Mouse (Mus musculus): ENCODE results near the gene Hfe. TPM values are rescaled to one million over a fixed set of nuclear protein-coding genes. Genes with fewer than 3 reads are reported as not detected.
"Not testable (repeated sequence)": the region's sequence is repeated elsewhere in the genome, so short reads cannot be mapped to it uniquely, and the experiment has no call there.

The Hfe gene
- total RNA-seq, 4 experiments from 2014 or later, result 58.1 to 66.0 (median 61.5) TPM

DNA sequence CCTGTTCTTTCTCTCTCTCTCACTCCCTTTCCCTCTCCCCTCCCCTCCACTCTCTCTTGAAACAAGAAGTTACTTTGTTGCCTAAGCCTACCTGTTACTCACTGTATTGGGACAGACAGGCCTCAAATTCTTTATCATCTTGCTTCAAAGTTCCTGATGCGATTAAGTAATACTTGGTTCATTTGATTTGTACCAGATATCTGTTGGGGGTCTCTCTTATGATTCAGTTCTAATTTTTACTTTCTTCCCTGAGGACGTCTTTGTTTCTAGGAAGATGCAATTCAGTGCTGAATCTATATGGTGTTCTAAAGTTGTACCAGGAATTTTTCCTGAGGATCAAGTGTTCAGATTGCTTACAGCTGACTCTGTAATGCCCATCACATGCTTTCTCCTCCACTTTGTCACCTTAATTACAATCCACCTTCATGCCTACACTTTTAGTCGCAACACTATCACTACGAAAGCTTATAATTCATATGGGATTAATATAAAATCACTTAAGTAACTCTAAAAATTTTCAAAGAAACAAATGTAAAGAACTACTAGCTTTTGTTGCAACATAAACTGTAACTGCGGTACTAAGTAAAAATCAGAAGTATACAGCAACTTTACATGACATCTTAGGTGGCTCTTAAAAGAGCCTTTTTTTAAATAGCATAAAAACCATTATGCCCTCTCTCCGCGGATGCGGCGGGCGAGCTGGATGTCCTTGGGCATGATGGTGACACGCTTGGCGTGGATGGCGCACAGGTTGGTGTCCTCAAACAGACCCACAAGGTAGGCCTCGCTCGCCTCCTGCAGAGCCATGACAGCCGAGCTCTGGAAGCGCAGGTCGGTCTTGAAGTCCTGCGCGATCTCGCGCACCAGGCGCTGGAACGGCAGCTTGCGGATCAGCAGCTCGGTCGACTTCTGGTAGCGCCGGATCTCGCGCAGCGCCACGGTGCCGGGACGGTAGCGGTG lies 34.0 kb upstream of the Hfe start:
- DNase-seq (ENCODE audit: low spot score), result no peak

DNA sequence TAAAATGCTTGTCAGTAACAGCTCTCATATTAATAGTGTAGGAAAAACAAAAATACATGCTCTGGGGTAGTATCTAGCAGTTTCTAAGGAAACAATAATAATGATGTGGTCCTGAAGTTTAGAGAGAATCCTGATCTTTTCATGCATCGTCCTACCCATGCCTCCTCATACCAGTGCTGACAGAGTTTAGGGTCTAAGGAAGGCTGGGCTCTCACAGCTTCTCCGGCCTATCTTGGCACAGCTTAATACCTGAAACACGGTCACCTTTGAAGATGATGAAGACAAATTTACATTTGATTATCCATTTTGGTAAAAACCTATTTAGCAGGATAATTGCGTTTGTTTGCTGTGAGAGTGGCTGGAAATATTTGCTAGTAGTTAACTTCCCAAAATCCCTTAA lies 33.3 kb upstream of the Hfe start:
- no peak for DNase-seq (ENCODE audit: low spot score)

DNA sequence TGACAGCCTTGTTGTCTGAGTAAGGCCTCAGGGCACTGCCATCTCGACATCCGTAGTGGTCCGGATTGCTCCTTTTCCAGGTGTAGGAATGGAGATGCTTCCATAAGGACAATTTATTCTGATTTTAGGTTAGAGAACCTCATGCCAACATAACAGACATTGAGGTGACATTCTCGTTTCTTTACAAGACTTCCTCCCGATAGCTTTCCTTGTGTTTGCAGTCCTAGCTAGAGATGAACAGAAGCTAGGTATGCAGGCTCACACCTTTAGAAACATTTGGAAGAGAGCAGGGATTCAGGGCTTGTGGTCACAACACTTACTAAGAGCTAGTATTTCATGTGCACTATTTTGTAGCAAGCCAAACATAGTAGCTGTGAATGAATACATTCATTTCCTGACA lies 32.6 kb upstream of the Hfe start:
- no peak for DNase-seq (ENCODE audit: low spot score)

DNA sequence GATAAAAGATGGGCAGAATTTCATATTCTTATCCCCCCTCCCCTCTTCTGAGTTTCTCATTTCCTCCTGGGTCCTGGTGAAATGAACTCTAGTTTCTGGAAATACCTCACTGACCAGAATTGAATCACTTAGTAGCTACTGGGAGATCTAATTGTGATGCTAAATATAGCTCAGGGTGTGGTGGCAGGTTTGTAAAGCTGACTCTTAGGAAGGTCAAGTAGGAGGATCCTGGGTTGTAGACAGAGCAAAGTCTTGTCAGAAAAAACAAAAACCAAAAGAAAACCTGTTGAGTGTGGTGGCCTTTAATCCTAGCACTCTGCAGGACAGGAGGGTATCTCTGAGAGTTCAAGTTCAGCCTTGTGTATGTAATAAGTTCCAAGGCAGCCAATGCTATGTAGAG lies 31.4 kb upstream of the Hfe start:
- no peak for DNase-seq (ENCODE audit: low spot score)

DNA sequence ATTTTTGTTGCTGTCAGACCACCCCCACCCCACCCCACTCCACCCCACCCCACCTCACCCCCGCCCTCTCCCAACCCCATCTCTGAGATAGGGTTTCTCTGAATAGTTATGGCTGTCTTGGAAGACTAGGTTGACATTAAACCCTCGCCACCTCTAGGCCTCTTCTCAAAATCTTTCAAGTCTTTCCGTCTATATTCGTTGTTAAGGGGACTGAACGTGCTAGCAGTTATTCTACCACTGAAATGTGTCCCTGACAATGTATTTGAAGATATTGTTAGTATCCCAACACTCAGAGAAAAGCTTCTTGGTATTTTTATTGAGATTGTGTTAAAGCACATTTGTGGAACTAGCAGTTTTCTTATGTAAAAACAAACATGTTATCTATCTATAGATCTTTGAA lies 30.3 kb upstream of the Hfe start:
- DNase-seq (ENCODE audit: low spot score), result no peak

DNA sequence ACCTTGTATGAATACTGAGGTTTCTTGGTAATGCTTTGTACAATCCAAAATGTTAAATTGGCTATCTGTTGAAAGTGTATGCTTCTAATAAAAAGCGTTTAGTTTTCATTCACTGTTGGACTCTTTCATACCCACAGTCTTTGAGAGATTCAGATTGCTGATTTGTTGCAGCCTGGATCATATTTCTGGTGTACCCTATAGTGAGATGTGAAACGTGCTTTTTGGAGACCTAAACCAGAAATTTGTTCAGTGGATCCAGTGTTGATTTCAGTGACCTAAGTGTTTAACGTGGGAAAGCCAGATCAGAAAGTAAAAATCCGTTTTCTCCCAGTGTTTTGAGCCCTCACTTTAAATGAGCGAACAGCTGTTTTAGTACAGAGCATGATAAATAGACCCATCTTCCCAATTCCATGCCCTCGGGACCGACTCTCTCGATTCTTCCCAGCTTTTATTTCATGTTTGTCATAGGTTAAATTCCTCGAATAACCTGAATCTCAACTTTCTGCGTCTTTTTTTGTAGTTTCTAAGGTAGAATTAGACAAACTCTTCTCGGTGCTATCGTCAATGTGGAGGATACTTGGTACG lies 29.7 kb upstream of the Hfe start:
- no peak for DNase-seq (ENCODE audit: low spot score)

DNA sequence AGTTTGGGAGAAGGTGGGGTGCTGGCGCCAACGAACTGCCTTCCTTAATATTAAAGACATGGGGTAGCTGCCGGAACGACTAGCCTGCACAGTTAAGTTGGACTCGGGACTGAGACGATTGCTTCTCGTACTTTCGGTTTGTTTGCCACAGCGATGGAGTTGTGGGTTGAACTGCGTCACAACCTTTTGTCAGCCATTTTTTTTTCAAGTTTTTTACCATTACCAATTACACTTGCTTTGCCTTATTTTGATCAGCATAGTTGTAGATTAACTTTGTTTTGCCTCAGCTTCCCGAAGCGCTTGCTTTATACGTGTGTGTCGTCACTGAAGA lies 29.2 kb upstream of the Hfe start:
- no peak for DNase-seq (ENCODE audit: low spot score)

DNA sequence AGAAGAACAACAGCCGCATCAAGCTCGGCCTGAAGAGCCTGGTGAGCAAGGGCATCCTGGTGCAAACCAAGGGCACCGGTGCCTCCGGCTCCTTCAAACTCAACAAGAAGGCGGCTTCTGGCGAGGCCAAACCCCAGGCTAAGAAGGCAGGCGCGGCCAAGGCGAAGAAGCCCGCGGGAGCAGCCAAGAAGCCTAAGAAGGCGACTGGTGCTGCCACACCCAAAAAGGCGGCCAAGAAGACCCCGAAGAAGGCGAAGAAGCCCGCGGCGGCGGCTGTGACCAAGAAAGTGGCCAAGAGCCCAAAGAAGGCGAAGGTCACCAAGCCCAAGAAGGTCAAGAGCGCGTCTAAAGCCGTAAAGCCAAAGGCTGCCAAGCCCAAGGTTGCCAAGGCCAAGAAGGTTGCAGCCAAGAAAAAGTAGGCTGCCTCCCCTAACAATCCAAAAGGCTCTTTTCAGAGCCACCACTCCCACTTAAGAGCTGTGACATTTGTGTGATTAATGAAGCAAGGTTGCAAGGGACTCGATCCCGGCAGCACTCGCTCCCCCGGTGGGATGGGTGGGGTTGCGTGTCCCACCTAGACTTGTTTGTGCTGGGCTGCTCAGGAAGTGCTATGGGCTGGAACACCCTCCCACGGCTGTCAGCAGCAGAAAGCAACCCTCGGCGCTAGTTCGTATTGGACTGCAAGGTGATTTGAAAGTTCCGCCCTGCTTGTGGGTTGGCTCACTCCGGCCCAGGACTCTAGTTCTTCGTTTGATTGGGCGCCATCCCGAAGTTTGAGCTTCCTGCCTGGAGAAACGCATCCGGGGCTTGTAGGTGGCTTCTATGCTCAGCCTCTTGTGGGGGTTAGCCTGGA lies 28.6 kb upstream of the Hfe start:
- peak; percentile 98 for DNase-seq (ENCODE audit: low spot score)

DNA sequence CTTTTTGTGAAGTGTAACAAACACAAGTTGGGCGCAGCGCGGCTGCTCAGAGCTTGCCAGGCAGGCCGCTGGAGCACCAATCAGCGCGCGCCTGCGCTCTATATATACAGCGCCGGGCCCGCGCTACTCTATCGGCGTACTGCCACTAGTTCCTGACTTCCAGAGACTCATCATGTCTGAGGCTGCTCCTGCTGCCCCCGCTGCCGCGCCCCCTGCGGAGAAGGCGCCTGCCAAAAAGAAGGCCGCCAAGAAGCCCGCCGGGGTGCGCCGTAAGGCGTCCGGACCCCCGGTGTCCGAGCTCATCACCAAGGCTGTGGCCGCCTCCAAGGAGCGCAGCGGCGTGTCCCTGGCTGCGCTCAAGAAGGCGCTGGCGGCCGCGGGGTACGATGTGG lies 28.0 kb upstream of the Hfe start, which contains the start of gene Hist1h1c:
Gene Hist1h1c (plus strand): TSS at position 132 of the 392 bp plus-strand sequence.
- DNase-seq (ENCODE audit: low spot score), result peak; percentile 89

DNA sequence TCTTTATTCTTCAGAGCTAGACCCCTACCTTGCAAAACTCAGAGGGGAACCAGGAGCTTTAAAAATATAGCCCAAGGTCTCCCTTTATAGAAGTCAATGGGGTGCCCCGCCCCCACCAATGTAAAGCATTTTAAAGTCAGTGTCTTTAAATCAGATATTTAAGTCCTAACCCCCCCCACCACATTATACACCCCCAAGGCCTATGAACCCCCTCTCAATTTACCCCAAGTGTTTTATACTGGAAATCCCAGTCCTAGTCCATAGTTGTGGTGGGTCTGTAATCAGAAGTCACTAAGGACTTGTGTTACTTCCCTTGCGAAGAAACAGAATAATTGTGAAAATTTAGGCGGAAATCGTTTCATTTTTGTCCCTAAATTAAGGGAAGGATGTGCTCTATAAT lies 27.4 kb upstream of the Hfe start:
- no peak for DNase-seq (ENCODE audit: low spot score)

DNA sequence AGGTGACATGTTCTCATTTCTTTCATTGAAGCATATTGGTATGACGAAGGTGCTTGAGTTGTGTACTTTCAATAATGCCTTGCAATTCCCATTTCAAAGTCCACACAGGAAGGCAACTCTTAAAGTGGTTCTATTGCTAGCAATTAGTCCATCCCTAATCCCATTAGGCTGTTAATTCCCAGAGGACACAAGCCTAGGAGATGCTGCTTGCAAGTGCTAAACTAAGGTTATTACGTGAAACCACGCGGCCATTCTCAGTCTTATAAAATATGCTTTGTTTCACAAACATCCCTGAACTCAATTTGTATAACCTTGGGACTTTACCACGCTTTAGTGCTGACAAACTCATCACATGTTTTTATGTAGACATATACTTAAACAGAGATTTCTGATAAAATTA lies 26.4 kb upstream of the Hfe start:
- no peak for DNase-seq (ENCODE audit: low spot score)

DNA sequence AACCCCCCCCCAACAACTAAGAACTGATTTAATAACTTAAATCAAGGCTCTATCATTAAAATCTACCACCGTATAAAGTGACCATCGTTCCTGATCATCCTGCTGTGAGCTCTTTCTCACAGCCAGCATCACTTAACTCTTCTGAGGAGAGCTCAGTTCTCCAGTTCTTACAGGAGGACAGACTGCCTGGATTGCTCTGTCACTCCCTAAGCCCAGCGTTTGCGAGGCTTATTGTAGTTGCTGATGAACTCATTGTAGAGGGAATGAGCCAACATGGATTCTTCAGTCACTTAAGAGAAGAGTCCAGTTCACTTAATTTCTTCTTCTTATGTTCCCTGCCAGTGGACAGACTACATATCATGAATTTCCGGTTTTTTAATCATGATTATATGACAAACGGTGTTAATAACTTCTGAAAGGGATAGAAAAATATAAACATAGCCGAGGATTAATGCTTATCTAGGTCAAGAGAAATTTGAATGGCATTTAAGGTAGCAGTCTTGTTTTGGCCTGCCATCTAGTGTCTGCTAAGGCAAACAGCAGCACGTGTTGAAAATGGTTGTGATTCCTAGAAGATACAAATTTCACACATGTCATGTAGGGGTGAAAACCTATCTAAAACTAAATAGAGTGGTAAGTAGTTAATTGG lies 21.6 kb upstream of the Hfe start:
- DNase-seq (ENCODE audit: low spot score), result peak; percentile 54

DNA sequence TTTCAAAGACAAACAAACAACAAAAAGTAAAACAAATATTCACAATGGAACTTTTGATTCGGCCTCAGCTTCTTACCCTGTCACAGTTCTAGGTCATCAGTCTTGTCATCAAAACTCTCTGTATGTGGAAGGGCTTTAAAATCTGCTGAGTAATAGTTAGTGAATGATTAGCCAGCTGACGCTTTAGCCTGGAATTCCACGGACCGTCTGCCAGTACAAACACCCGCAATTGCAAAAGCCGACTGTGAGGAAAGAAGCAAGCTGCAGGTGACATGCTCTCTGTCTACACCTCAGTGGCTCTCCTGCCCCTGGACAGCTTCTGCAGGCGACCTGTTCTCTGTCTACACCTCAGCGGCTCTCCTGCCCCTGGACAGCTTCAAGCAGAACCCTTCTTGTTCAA lies 19.8 kb upstream of the Hfe start:
- no peak for DNase-seq (ENCODE audit: low spot score)

DNA sequence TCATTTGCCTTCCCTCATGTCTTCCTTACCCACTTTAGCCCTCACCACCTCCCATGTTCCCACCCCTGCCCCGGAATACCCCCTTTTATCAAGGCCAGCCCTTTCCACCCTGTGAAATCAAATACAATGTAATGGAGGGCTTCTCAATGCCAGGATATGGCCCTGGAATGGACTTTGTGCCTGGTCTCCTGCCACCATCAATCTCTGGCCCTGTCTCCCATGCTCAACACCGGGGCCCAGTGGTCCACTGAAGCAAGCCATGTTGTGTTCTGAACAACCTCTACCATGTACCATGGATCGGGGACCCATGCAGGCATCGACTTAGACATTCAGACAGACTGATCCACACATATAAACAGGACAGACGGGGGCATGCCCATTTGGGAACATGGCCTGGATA lies 19.1 kb upstream of the Hfe start:
- no peak for DNase-seq (ENCODE audit: low spot score)

DNA sequence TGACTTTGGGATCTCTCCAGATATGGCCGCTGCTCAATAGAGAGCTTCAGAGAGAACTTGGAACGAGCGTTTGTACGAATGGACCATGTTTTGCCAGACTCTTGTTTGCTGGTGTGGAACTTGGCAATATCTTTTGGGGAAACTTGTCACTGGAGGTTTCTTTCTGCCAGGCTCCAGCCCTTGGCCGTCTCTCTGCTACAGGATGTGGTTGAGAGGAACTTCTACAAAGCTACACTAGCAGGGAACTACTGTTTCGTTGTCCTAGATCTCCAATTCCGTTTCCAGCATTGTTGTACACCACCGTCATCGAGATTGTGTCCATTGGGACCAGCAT lies 18.5 kb upstream of the Hfe start:
- DNase-seq (ENCODE audit: low spot score), result no peak

DNA sequence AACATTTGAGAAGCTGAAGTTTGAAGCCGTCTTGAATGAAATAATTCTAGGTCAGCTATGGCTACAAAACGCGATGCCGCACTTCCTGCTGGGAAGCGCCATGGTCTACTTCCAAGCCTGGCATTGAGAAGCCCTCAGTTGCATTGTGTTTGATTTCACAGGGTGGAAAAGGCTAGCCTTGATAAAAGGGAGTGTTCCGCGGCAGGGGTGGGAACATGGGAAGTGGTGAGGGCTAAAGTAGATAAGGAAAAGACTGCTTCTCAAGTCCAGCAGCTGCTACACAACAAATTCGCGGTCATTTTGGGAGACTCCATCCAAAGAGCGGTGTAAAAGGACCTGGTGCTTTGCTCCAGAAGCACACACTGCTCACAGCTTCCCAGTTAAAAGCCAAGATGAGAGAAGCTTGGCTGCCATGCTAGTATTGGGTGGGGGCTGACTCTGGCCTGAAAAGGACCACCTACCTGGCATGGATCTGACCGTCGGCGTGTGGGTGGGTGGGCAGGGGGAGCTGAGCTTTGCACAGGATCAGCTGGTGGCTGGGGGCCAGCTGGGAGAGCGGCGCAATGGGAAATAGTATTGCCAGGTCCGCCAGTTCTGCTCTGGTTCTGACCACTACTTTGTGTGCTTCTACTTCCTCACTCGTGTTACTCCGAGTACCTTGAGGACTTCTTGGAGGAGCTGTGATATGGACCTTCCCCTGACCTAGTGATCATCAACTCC lies 18.0 kb upstream of the Hfe start:
- no peak for DNase-seq (ENCODE audit: low spot score)

DNA sequence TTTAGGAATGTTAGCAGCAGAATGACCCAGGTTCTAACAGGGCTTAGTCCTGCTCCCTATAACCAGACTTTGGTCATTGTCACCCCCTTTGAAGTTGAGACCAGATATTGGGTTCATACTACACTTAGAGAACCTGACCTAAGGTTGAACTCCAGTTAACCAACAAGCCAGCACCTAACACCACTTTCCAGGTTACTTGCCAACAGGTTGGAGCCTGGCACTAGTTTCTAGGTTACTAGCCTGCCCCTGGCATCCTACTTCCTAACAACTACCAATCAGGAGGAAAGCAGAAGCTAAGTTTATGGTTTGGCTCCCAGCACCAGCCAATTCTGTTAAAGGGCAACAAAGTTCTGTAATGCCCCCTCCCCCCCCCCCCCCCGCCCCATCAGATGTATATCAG lies 14.6 kb upstream of the Hfe start:
- DNase-seq (ENCODE audit: low spot score), result no peak

DNA sequence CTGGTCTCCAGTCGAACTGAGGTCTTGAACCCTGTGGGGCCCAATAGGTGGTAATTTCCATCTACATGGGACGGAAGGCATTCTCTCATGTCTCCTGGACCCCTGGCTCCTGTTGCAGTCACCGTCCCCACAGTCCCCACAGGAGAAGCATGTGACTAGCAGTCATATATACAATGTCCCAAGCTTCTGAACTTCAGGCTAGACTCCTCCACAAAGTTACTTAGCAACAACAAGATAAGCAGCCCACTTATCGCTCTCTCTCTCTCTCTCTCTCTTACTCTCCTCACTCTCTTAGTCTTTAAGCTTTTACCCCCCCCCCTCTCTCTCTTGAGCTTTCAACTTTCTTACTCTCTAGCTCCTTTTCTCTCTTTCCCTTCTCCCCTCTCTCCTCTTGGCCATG lies 13.6 kb upstream of the Hfe start:
- no peak for DNase-seq (ENCODE audit: low spot score)

DNA sequence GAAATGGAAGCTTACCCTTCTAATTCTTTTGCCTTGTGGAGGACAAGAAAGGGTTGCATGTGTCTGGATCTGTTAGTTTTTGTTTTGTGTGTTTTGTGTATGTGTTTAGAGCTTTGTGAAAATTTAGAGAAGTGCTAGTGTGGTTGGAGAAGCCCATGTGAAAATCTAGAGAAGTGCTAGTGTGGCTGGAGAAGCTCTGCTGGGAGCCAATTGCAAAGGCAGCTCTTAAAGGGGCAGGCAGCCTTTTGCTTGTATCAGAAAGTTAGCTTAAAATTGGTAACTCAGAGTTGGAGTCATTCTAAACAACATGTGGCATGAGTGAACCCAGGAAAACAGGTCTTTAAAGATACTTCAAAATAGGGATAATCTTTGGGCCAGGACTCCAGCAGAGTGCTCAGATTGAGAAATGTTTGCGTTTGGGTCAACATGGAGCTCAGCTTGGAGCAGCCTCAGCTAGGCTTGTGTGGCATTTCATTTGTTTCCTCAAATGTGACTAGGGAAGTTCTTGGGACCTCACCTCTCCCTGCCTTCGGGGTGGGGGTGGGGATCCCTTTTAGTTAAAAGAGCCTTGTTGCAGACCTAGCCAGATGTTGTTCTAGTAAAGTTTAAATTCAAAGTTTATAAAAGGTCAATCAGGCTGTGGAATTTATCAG lies 7.1 kb upstream of the Hfe start:
- not testable (repeated sequence) for DNase-seq (ENCODE audit: low spot score)

DNA sequence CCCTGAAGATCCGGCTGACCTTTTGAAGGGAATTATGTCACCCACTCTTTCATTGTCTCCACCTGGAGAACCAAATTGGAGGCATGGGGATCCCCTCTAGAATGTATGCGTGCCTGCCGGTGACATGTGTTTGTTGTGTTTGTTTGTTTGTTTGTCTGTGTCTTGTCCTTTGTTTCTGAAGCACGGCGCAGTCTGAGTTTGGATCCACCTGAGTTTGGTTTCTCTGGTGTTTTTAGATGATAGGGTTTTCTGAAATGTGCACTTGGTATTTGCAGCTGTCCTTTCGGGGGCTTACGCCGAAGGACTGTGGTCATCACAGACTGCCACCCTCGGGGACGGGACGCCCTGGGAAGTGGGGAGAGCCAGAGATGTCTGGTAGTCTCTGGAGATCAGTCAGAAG lies 6.5 kb upstream of the Hfe start:
- DNase-seq (ENCODE audit: low spot score), result no peak

All from heart, adult 8-10 months (tissue).